Mouse (Mus musculus): ENCODE results near the gene Trmt10a. TPM values are rescaled to one million over a fixed set of nuclear protein-coding genes. Genes with fewer than 3 reads are reported as not detected.
A peak's percentile ranks its signal among the peaks of the same experiment; 100 is the strongest.
"Not testable (repeated sequence)": the region's sequence is repeated elsewhere in the genome, so short reads cannot be mapped to it uniquely, and the experiment has no call there.

Gene Trmt10a
- total RNA-seq, 1 experiment, result 16.2 TPM

DNA sequence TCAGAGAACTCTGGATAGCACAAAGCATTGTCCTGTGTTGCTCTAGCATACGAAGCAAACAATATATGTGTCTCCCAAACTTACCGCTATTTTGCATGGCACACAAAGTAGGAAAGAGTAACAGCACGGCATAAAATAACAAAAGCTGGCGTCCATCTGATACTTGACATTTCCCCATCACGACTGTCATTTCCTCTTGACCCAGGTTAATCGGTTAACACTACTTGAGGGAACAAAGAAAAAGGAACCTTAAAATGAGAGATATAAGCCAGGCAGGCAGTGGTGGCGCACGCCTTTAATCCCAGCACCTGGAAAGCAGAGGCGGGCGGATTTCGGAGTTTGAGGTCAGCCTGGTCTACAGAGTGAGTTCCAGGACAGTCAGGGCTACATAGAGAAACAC lies 9.3 kb upstream of the Trmt10a start:
- DNase-seq (ENCODE audit: low read depth, low spot score), result no peak
- Histone ChIP-seq H3K9ac (ENCODE audit: insufficient read depth, low read depth, low read length, poor library complexity, severe bottlenecking) (no peak overlapping the region), H3K27ac (ENCODE audit: insufficient read depth, low read depth, low read length, poor library complexity, severe bottlenecking) (no peak overlapping the region), H3K4me1 (ENCODE audit: control insufficient read depth in 2 of 2, insufficient read depth in 2 of 2, low read length in 2 of 2, poor library complexity in 1 of 2) (peaks cover 0 to 3% of the 10 kb centered on the region in 2 experiments; a peak in 1 of 4 replicates), H3K9me3 (ENCODE audit: control insufficient read depth, insufficient read depth, low read depth, low read length) (no peaks in the 10 kb centered on the region), H3K36me3 (ENCODE audit: control insufficient read depth, insufficient read depth, low read length, poor library complexity, severe bottlenecking) (peaks cover 1% of the 10 kb centered on the region; the same call in 1 of the 2 replicates), H3K4me3 (ENCODE audit: insufficient read depth in 1 of 2, low read depth in 1 of 2, low read length in 2 of 2, poor library complexity in 1 of 2, severe bottlenecking in 1 of 2) (no peak overlapping the region)
- in situ Hi-C loops (cut with MboI; ENCODE audit: low sequenced_read_pairs in 2 of 2, unreplicated experiment in 2 of 2), result loop anchor here in 1 of 2 experiments (25.0 kb wide), 1 partner anchor 347 kb away; no protein-coding TSS in a partner anchor
- TF ChIP-seq CHD2 (IDR thresholded peaks at IDR 0.05; ENCODE audit: low read depth, low read length), result no peak
- no peak for TF ChIP-seq MAFK (IDR thresholded peaks at IDR 0.05; ENCODE audit: insufficient read depth, low read depth, low read length)
- no peak for TF ChIP-seq ZNF384 (IDR thresholded peaks at IDR 0.05; ENCODE audit: low read depth, low read length)
- TF ChIP-seq ZC3H11A (IDR thresholded peaks at IDR 0.05; ENCODE audit: borderline replicate concordance, low read depth, low read length), result no peak
- TF ChIP-seq HCFC1 (IDR thresholded peaks at IDR 0.05; ENCODE audit: borderline replicate concordance, insufficient read depth, low read length), result no peak

GRCm38 (mm10) chr3:138134528-138134927 lies 8.7 kb upstream of the Trmt10a start:
- Histone ChIP-seq H3K4me1 (ENCODE audit: control insufficient read depth in 2 of 2, insufficient read depth in 2 of 2, low read length in 2 of 2, poor library complexity in 1 of 2) (peaks cover 0 to 3% of the 10 kb centered on the region in 2 experiments; a peak in 1 of 4 replicates), H3K36me3 (ENCODE audit: control insufficient read depth, insufficient read depth, low read length, poor library complexity, severe bottlenecking) (peaks cover 1% of the 10 kb centered on the region; the same call in 1 of the 2 replicates), H3K9me3 (ENCODE audit: control insufficient read depth, insufficient read depth, low read depth, low read length) (no peaks in the 10 kb centered on the region), H3K4me3 (ENCODE audit: insufficient read depth in 1 of 2, low read depth in 1 of 2, low read length in 2 of 2, poor library complexity in 1 of 2, severe bottlenecking in 1 of 2) (no peak overlapping the region), H3K27ac (ENCODE audit: insufficient read depth, low read depth, low read length, poor library complexity, severe bottlenecking) (no peak overlapping the region), H3K9ac (ENCODE audit: insufficient read depth, low read depth, low read length, poor library complexity, severe bottlenecking) (no peak overlapping the region)
- no peak for DNase-seq (ENCODE audit: low read depth, low spot score)
- in situ Hi-C loops (cut with MboI; ENCODE audit: low sequenced_read_pairs in 2 of 2, unreplicated experiment in 2 of 2), result loop anchor here in 1 of 2 experiments (25.0 kb wide), 1 partner anchor 347 kb away; no protein-coding TSS in a partner anchor
- TF ChIP-seq MAFK (IDR thresholded peaks at IDR 0.05; ENCODE audit: insufficient read depth, low read depth, low read length) (no peak), HCFC1 (IDR thresholded peaks at IDR 0.05; ENCODE audit: borderline replicate concordance, insufficient read depth, low read length) (no peak), CHD2 (IDR thresholded peaks at IDR 0.05; ENCODE audit: low read depth, low read length) (no peak), ZC3H11A (IDR thresholded peaks at IDR 0.05; ENCODE audit: borderline replicate concordance, low read depth, low read length) (no peak), ZNF384 (IDR thresholded peaks at IDR 0.05; ENCODE audit: low read depth, low read length) (no peak)

- not testable (repeated sequence) for H3K27ac ChIP-seq (ENCODE audit: insufficient read depth, low read depth, low read length, poor library complexity, severe bottlenecking); H3K4me3 ChIP-seq (ENCODE audit: insufficient read depth in 1 of 2, low read depth in 1 of 2, low read length in 2 of 2, poor library complexity in 1 of 2, severe bottlenecking in 1 of 2); H3K4me1 ChIP-seq (ENCODE audit: control insufficient read depth in 2 of 2, insufficient read depth in 2 of 2, low read length in 2 of 2, poor library complexity in 1 of 2); H3K9ac ChIP-seq (ENCODE audit: insufficient read depth, low read depth, low read length, poor library complexity, severe bottlenecking); H3K36me3 ChIP-seq (ENCODE audit: control insufficient read depth, insufficient read depth, low read length, poor library complexity, severe bottlenecking); DNase-seq (ENCODE audit: low read depth, low spot score); H3K9me3 ChIP-seq (ENCODE audit: control insufficient read depth, insufficient read depth, low read depth, low read length)
- in situ Hi-C loops (cut with MboI; ENCODE audit: low sequenced_read_pairs in 2 of 2, unreplicated experiment in 2 of 2), result loop anchor here in 1 of 2 experiments (25.0 kb wide), 1 partner anchor 351 kb away; no protein-coding TSS in a partner anchor
- peak; percentile 14; the same call in 1 of the 2 replicates for TF ChIP-seq MAFK (IDR thresholded peaks at IDR 0.05; ENCODE audit: insufficient read depth, low read depth, low read length)
These were observed 5.1 kb upstream of the Trmt10a start for GRCm38 (mm10) chr3:138138146-138138545.

GRCm38 (mm10) chr3:138139663-138140062 lies 3.6 kb upstream of the Trmt10a start:
- TF ChIP-seq HCFC1 (IDR thresholded peaks at IDR 0.05; ENCODE audit: borderline replicate concordance, insufficient read depth, low read length), result no peak

More at GRCm38 (mm10) chr3:138139663-138140062, 3.6 kb upstream of the Trmt10a start:
- Histone ChIP-seq H3K4me3 (ENCODE audit: insufficient read depth in 1 of 2, low read depth in 1 of 2, low read length in 2 of 2, poor library complexity in 1 of 2, severe bottlenecking in 1 of 2) (no peak overlapping the region), H3K36me3 (ENCODE audit: control insufficient read depth, insufficient read depth, low read length, poor library complexity, severe bottlenecking) (peaks cover 1% of the 10 kb centered on the region; the same call in 1 of the 2 replicates), H3K27ac (ENCODE audit: insufficient read depth, low read depth, low read length, poor library complexity, severe bottlenecking) (no peak overlapping the region), H3K9ac (ENCODE audit: insufficient read depth, low read depth, low read length, poor library complexity, severe bottlenecking) (no peak overlapping the region), H3K4me1 (ENCODE audit: control insufficient read depth in 2 of 2, insufficient read depth in 2 of 2, low read length in 2 of 2, poor library complexity in 1 of 2) (peaks cover 0 to 2% of the 10 kb centered on the region in 2 experiments; a peak in 1 of 4 replicates), H3K9me3 (ENCODE audit: control insufficient read depth, insufficient read depth, low read depth, low read length) (no peaks in the 10 kb centered on the region)
- DNase-seq (ENCODE audit: low read depth, low spot score), result no peak
- in situ Hi-C loops (cut with MboI; ENCODE audit: low sequenced_read_pairs in 2 of 2, unreplicated experiment in 2 of 2), result loop anchor here (10.0 to 25.0 kb wide), 2 partner anchors 352 to 365 kb away; no protein-coding TSS in a partner anchor
